Mouse (Mus musculus) liver, embryonic 13.5 days (tissue): ENCODE data around the gene Mamdc2. TPM values are rescaled to one million over a fixed set of nuclear protein-coding genes. Genes with fewer than 3 reads are reported as not detected.
A peak's percentile ranks its signal among the peaks of the same experiment; 100 is the strongest.

ENCODE experiments used
- ATAC-seq: fragments of 200-750 bp; cut with Nextera tagmentation; 2 replicates; pipeline ENCODE4 v1.8.0; 2017; ENCODE audit warnings: low read depth, mild to moderate bottlenecking, moderate number of reproducible peaks, moderate library complexity
- DNase-seq: peaks from one replicate; pipeline ENCODE4 v3.0.0; 2022
- H3K27ac ChIP-seq: fragments of 300-500 bp; sonication (generic); 2 replicates; pipeline ENCODE4 v1.5.1; 2015; ENCODE audit warnings: moderate library complexity, mild to moderate bottlenecking, inconsistent platforms
- H3K27me3 ChIP-seq: fragments of 300-500 bp; sonication (generic); 2 replicates; pipeline ENCODE4 v1.6.1; 2015; ENCODE audit warnings: mild to moderate bottlenecking, inconsistent platforms
- H3K36me3 ChIP-seq: fragments of 300-500 bp; sonication (generic); 2 replicates; pipeline ENCODE4 v1.6.1; 2015; ENCODE audit warnings: mild to moderate bottlenecking, inconsistent platforms
- H3K4me1 ChIP-seq: fragments of 300-500 bp; sonication (generic); replicated peaks from 2 replicates; pipeline ENCODE4 v1.6.1; 2015; ENCODE audit warnings: inconsistent platforms
- H3K4me2 ChIP-seq: fragments of 300-500 bp; sonication (generic); 2 replicates; pipeline ENCODE4 v1.6.1; 2015; ENCODE audit warnings: inconsistent platforms, mild to moderate bottlenecking, moderate library complexity
- H3K4me3 ChIP-seq: fragments of 300-500 bp; sonication (generic); replicated peaks from 2 replicates; pipeline ENCODE4 v1.5.1; 2015; ENCODE audit warnings: mild to moderate bottlenecking, inconsistent platforms
- H3K9ac ChIP-seq: fragments of 300-500 bp; sonication (generic); 2 replicates; pipeline ENCODE4 v1.6.1; 2015; ENCODE audit warnings: mild to moderate bottlenecking, inconsistent platforms
- H3K9me3 ChIP-seq: fragments of 300-500 bp; sonication (generic); replicated peaks from 2 replicates; pipeline ENCODE4 v1.6.1; 2016; ENCODE audit warnings: inconsistent platforms
- WGBS: fragments of 180-500 bp; shearing (Covaris S2); methylation state at CpG from one replicate; pipeline ENCODE4 v1.1.7; 2015; ENCODE audit not compliant: insufficient replicate concordance; 5-methylcytosine and 5-hydroxymethylcytosine counted together
- polyA plus RNA-seq: library from polyadenylated mRNA; unstranded; fragments of >200 nt; fragmentation: Nextera tagmentation; extraction: Ambion mirVana; gene quantifications from 2 replicates; pipeline ENCODE4 v1.2.1, GENCODE M21; 2015

Mamdc2 gene
- polyA plus RNA-seq, 1 experiment from 2014 or later: 0.31 TPM

GRCm38 (mm10) chr19:23379752-23380504 lies 68.3 kb downstream of the Mamdc2 start:
- 61% methylated on average over 8 of the region's 8 CpGs for WGBS
- Histone ChIP-seq H3K27ac (no peak overlapping the region), H3K27me3 (no peaks in the 10 kb centered on the region), H3K4me3 (no peak overlapping the region), H3K4me1 (no peaks in the 10 kb centered on the region), H3K9me3 (no peaks in the 10 kb centered on the region), H3K9ac (no peak overlapping the region), H3K36me3 (no peaks in the 10 kb centered on the region), H3K4me2 (no peak overlapping the region)
- ATAC-seq (no peak), DNase-seq (no peak)

GRCm38 (mm10) chr19:23376536-23377201 lies 71.6 kb downstream of the Mamdc2 start:
- Histone ChIP-seq H3K27ac (no peak overlapping the region), H3K9me3 (no peaks in the 10 kb centered on the region), H3K4me1 (no peaks in the 10 kb centered on the region), H3K36me3 (no peaks in the 10 kb centered on the region), H3K9ac (no peak overlapping the region), H3K4me2 (no peak overlapping the region), H3K27me3 (no peaks in the 10 kb centered on the region), H3K4me3 (no peak overlapping the region)
- 52% methylated on average over 11 of the region's 11 CpGs for WGBS
- ATAC-seq: no peak
- no peak for DNase-seq

GRCm38 (mm10) chr19:23374941-23375656 lies 73.1 kb downstream of the Mamdc2 start:
- DNase-seq (no peak), ATAC-seq (no peak)
- Histone ChIP-seq H3K27ac (no peak overlapping the region), H3K27me3 (no peaks in the 10 kb centered on the region), H3K4me3 (no peak overlapping the region), H3K36me3 (no peaks in the 10 kb centered on the region), H3K4me1 (no peaks in the 10 kb centered on the region), H3K9ac (no peak overlapping the region), H3K9me3 (no peaks in the 10 kb centered on the region), H3K4me2 (no peak overlapping the region)
- 70% methylated on average over 7 of the region's 7 CpGs for WGBS

- WGBS: 56% methylated on average over 9 of the region's 9 CpGs
- Histone ChIP-seq H3K4me1 (no peaks in the 10 kb centered on the region), H3K4me2 (no peak overlapping the region), H3K27ac (no peak overlapping the region), H3K9me3 (no peaks in the 10 kb centered on the region), H3K36me3 (no peaks in the 10 kb centered on the region), H3K9ac (no peak overlapping the region), H3K27me3 (no peaks in the 10 kb centered on the region), H3K4me3 (no peak overlapping the region)
- DNase-seq (no peak), ATAC-seq (no peak)
Observed at GRCm38 (mm10) chr19:23373728-23374127, 74.5 kb downstream of the Mamdc2 start.

DNA sequence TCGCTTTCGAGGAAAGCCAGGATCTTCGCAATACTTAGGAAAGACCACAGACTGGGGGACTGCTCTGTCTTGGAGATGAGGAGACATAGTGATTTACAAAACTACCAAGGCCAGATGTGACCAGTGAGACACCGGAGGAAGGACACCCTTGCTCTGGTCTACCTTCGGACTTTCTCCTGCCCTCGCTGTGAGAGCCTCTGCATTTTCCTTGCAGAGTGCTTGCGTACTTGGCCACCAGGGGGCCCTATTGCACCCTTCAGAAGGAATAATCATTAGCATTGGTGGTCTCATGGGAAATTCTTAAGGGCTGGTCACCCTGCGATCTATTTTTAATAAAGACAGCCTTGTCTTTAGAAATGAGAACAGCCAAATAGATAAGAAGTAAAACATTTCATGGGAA lies 75.0 kb downstream of the Mamdc2 start:
- Histone ChIP-seq H3K9ac (no peak overlapping the region), H3K4me1 (no peaks in the 10 kb centered on the region), H3K4me2 (no peak overlapping the region), H3K27me3 (no peaks in the 10 kb centered on the region), H3K27ac (no peak overlapping the region), H3K9me3 (no peaks in the 10 kb centered on the region), H3K4me3 (no peak overlapping the region), H3K36me3 (no peaks in the 10 kb centered on the region)
- WGBS: 42% methylated on average over 8 of the region's 8 CpGs
- DNase-seq: peak; percentile 11
- ATAC-seq: no peak

DNA sequence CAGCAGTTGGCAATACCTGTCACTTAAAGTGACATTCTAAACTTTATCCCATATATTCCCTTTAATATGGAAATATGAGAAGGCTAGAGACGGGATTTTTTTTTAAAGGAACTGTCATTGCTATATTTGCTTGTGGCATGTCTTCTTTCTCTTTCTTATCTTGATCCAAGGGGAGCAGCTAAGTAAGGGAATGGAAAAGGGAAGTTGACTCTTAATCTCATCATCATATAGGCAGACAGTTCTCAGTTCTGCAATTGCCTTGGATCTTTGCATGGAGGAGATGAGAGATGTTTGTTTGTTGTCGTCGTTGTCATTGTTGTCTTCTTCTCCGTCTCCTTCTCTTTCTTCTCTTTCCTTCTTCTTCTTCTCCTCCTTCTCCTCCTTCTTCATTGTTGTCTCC lies 79.0 kb downstream of the Mamdc2 start:
- Histone ChIP-seq H3K36me3 (no peaks in the 10 kb centered on the region), H3K4me1 (no peaks in the 10 kb centered on the region), H3K4me3 (no peak overlapping the region), H3K27ac (no peak overlapping the region), H3K9ac (no peak overlapping the region), H3K27me3 (no peaks in the 10 kb centered on the region), H3K4me2 (no peak overlapping the region), H3K9me3 (no peaks in the 10 kb centered on the region)
- no peak for DNase-seq
- no peak for ATAC-seq
- 47% methylated on average over 4 of the region's 4 CpGs for WGBS

DNA sequence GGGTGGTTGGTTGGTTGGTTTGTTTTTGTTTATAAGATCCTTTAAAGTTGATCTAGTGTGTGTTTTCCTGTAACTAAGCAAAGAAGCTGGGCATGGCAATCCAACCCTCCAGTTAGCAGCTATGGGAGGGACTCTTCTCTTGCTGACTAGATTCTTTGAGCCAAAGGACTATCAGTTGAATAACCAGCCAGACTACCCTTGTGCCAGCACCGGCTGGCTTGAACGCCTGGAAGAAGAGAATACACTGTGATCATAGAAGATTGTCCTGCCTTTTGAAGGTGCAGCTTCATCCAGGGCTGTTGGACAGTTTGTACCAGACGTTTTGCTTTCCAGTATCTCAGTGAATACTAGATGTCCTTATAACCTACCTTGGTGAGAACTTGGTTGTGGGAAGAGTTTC lies 86.2 kb downstream of the Mamdc2 start:
- Histone ChIP-seq H3K36me3 (no peaks in the 10 kb centered on the region), H3K4me1 (no peaks in the 10 kb centered on the region), H3K4me3 (no peak overlapping the region), H3K27ac (no peak overlapping the region), H3K27me3 (no peaks in the 10 kb centered on the region), H3K9me3 (no peaks in the 10 kb centered on the region), H3K9ac (no peak overlapping the region), H3K4me2 (no peak overlapping the region)
- WGBS: 65% methylated on average over 3 of the region's 3 CpGs
- no peak for DNase-seq
- ATAC-seq: no peak

- Histone ChIP-seq H3K27me3 (no peaks in the 10 kb centered on the region), H3K4me1 (no peaks in the 10 kb centered on the region), H3K27ac (no peak overlapping the region), H3K9ac (no peak overlapping the region), H3K36me3 (no peaks in the 10 kb centered on the region), H3K4me2 (no peak overlapping the region), H3K9me3 (no peaks in the 10 kb centered on the region), H3K4me3 (no peak overlapping the region)
- no peak for DNase-seq
- no peak for ATAC-seq
- WGBS: 54% methylated on average over 4 of the region's 4 CpGs
Observed at GRCm38 (mm10) chr19:23361124-23361523, 87.1 kb downstream of the Mamdc2 start.

GRCm38 (mm10) chr19:23360536-23360935 lies 87.7 kb downstream of the Mamdc2 start:
- Histone ChIP-seq H3K4me2 (no peak overlapping the region), H3K4me3 (no peak overlapping the region), H3K36me3 (no peaks in the 10 kb centered on the region), H3K9me3 (no peaks in the 10 kb centered on the region), H3K27ac (no peak overlapping the region), H3K9ac (no peak overlapping the region), H3K27me3 (no peaks in the 10 kb centered on the region), H3K4me1 (no peaks in the 10 kb centered on the region)
- DNase-seq (no peak), ATAC-seq (no peak)
- 70% methylated on average over 4 of the region's 4 CpGs for WGBS

DNA sequence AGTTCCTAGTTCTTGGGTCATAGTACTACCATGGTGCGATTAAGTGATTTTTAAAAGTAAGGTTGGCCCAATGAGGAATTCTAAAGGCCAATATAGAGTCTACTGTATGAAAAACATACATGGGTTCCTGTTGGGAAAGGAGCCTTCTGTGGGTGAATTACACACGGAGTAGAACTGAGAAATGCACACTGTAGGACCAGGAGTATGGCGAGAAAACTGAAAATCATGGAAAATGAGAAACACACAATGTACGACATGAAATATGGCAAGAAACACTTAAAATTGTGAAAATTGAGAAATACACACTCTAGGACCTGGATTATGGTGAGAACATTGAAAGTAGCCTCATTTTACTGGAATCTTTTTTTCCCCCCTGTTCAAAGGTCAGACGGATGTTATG lies 91.0 kb downstream of the Mamdc2 start:
- Histone ChIP-seq H3K27ac (no peak overlapping the region), H3K9me3 (no peaks in the 10 kb centered on the region), H3K27me3 (no peaks in the 10 kb centered on the region), H3K9ac (no peak overlapping the region), H3K4me3 (no peak overlapping the region), H3K4me2 (no peak overlapping the region), H3K4me1 (peaks cover 17% of the 10 kb centered on the region), H3K36me3 (no peaks in the 10 kb centered on the region)
- 72% methylated on average over 5 of the region's 5 CpGs for WGBS
- no peak for DNase-seq
- ATAC-seq: no peak

- H3K4me3 ChIP-seq: no peak overlapping the region
- no peak overlapping the region for H3K9ac ChIP-seq
- H3K9me3 ChIP-seq: no peaks in the 10 kb centered on the region
- no peak overlapping the region for H3K4me2 ChIP-seq
- no peak overlapping the region for H3K27ac ChIP-seq
- no peaks in the 10 kb centered on the region for H3K27me3 ChIP-seq
- DNase-seq (no peak), ATAC-seq (no peak)
- H3K36me3 ChIP-seq: no peaks in the 10 kb centered on the region
- H3K4me1 ChIP-seq: peaks cover 20% of the 10 kb centered on the region
- 34% methylated on average over 6 of the region's 6 CpGs for WGBS
Observed at GRCm38 (mm10) chr19:23354738-23355137, 93.5 kb downstream of the Mamdc2 start.
